Mouse (Mus musculus) CD8-positive naive resting alpha-beta T cell, adult 57 days (primary cell): ENCODE data around the gene Gm9507. TPM values are rescaled to one million over a fixed set of nuclear protein-coding genes. Genes with fewer than 3 reads are reported as not detected.

Experiments used
- total RNA-seq: library from RNA; stranded (reverse); gene quantifications from one replicate; pipeline ENCODE4 v1.2.4, GENCODE M21; 2023

Gene Gm9507
- total RNA-seq: not detected

GRCm38 (mm10) chr10:77811743-77812142 is at the start of gene Gm9507:
Gm9507 (minus strand) TSS chr10:77811843.

GRCm38 (mm10) chr10:77852559-77852958 is 40.9 kb upstream of the Gm9507 start, which contains the start of gene Gm10318:
Gm10318 (plus strand) TSS chr10:77852859.

GRCm38 (mm10) chr10:77846503-77846902 is 34.9 kb upstream of the Gm9507 start, which contains the start of gene Gm36176:
Gm36176 (plus strand) TSS chr10:77846803.

GRCm38 (mm10) chr10:77835647-77836046 is 24.0 kb upstream of the Gm9507 start, which contains the start of gene Krtap10-10:
Krtap10-10 (plus strand) TSS chr10:77835947.

GRCm38 (mm10) chr10:77826951-77827350 is 15.3 kb upstream of the Gm9507 start, which contains the start of gene Krtap10-4:
Krtap10-4 (minus strand) TSS chr10:77827095.

GRCm38 (mm10) chr10:77814382-77814781 is 2.7 kb upstream of the Gm9507 start, which contains the start of gene Gm2696:
Gm2696 (plus strand) TSS chr10:77814682.

GRCm38 (mm10) chr10:77798921-77799508 is 12.6 kb downstream of the Gm9507 start, which contains the start of gene Gm19668:
Gm19668 (minus strand) TSS chr10:77799133.

GRCm38 (mm10) chr10:77794976-77795375 is 16.7 kb downstream of the Gm9507 start, which contains the start of gene Gm9639:
Gm9639 (minus strand) TSS chr10:77795076.

GRCm38 (mm10) chr10:77787876-77788275 is 23.8 kb downstream of the Gm9507 start, which contains the start of gene Gm7137:
Gm7137 (minus strand) TSS chr10:77788200.

GRCm38 (mm10) chr10:77782442-77782841 is 29.2 kb downstream of the Gm9507 start, which contains the start of gene Gm3250:
Gm3250 (minus strand) TSS chr10:77782542.

GRCm38 (mm10) chr10:77776844-77777243 is 34.8 kb downstream of the Gm9507 start, which contains the start of gene Gm7138:
Gm7138 (minus strand) TSS chr10:77776944.

GRCm38 (mm10) chr10:77771225-77771624 is 40.4 kb downstream of the Gm9507 start, which contains the start of gene Gm3238:
Gm3238 (minus strand) TSS chr10:77771325.

Other genes starting within 250 kb of the Gm9507 start
- gene Pttg1ip, start 230.1 kb downstream of the Gm9507 start, total RNA-seq: 89.3 TPM
- gene Sumo3, start 205.7 kb downstream of the Gm9507 start, total RNA-seq: 49.8 TPM
- 2.4 TPM for gene Gm49325, start 205.6 kb downstream of the Gm9507 start, total RNA-seq
- gene Ube2g2, start 189.6 kb downstream of the Gm9507 start, total RNA-seq: 41.4 TPM
- gene Tspear, start 125.3 kb downstream of the Gm9507 start, total RNA-seq: 1.2 TPM
- not detected for gene Gm19402, start 121.1 kb downstream of the Gm9507 start, total RNA-seq
- not detected for gene Gm9508, start 114.6 kb downstream of the Gm9507 start, total RNA-seq
- not detected for gene Gm10272, start 105.2 kb downstream of the Gm9507 start, total RNA-seq
- gene Gm10024, start 100.4 kb downstream of the Gm9507 start, total RNA-seq: not detected
- gene Gm10142, start 96.0 kb downstream of the Gm9507 start, total RNA-seq: not detected
- not detected for gene Krtap12-1, start 91.2 kb downstream of the Gm9507 start, total RNA-seq
- not detected for gene Gm10100, start 85.4 kb downstream of the Gm9507 start, total RNA-seq
- not detected for gene Gm18596, start 69.2 kb downstream of the Gm9507 start, total RNA-seq
- not detected for gene Gm9736, start 60.5 kb downstream of the Gm9507 start, total RNA-seq
- gene Gm3233, start 52.2 kb downstream of the Gm9507 start, total RNA-seq: not detected
- not detected for gene Gm3238, start 40.5 kb downstream of the Gm9507 start, total RNA-seq
- gene Gm7138, start 34.9 kb downstream of the Gm9507 start, total RNA-seq: not detected
- gene Gm3250, start 29.3 kb downstream of the Gm9507 start, total RNA-seq: not detected
- gene Gm7137, start 23.6 kb downstream of the Gm9507 start, total RNA-seq: not detected
- gene Gm9639, start 16.8 kb downstream of the Gm9507 start, total RNA-seq: not detected
- not detected for gene Gm19668, start 12.7 kb downstream of the Gm9507 start, total RNA-seq
- not detected for gene Gm2696, start 2.8 kb upstream of the Gm9507 start, total RNA-seq
- gene Krtap10-4, start 15.3 kb upstream of the Gm9507 start, total RNA-seq: not detected
- not detected for gene Krtap10-10, start 24.1 kb upstream of the Gm9507 start, total RNA-seq
- not detected for gene Gm36176, start 35.0 kb upstream of the Gm9507 start, total RNA-seq
- not detected for gene Gm10318, start 41.0 kb upstream of the Gm9507 start, total RNA-seq
- gene Gm3285, start 50.1 kb upstream of the Gm9507 start, total RNA-seq: not detected
- not detected for gene Lrrc3, start 90.7 kb upstream of the Gm9507 start, total RNA-seq
- gene Trpm2, start 158.7 kb upstream of the Gm9507 start, total RNA-seq: 2.8 TPM
- gene 1810043G02Rik, start 166.7 kb upstream of the Gm9507 start, total RNA-seq: 10.4 TPM
- 64.9 TPM for gene Pfkl, start 198.2 kb upstream of the Gm9507 start, total RNA-seq
- gene Dnmt3l, start 230.1 kb upstream of the Gm9507 start, total RNA-seq: not detected
- gene Aire, start 231.8 kb upstream of the Gm9507 start, total RNA-seq: 0.61 TPM